Mouse (Mus musculus) CD4-positive helper T cell, adult 2 months (primary cell): ENCODE measurements around the gene Palb2.
A peak's percentile ranks its signal among the peaks of the same experiment; 100 is the strongest.

Experiments used
- DNase-seq: peaks from one replicate; pipeline ENCODE4 v3.0.0-alpha.2; 2012; ENCODE audit warnings: low read depth, missing footprints, low spot score

The Palb2 gene

GRCm38 (mm10) chr7:122101014-122101746 lies 31.6 kb downstream of the Palb2 start:
- DNase-seq = peak; percentile 55

GRCm38 (mm10) chr7:122099222-122099621 lies 33.6 kb downstream of the Palb2 start:
- peak; percentile 78 for DNase-seq

GRCm38 (mm10) chr7:122098009-122098408 lies 34.8 kb downstream of the Palb2 start:
- DNase-seq = no peak

GRCm38 (mm10) chr7:122094564-122095330 lies 38.0 kb downstream of the Palb2 start:
- DNase-seq = peak; percentile 21

GRCm38 (mm10) chr7:122087195-122087982 lies 45.4 kb downstream of the Palb2 start:
- DNase-seq = no peak

GRCm38 (mm10) chr7:122081071-122081470 lies 51.7 kb downstream of the Palb2 start:
- no peak for DNase-seq

GRCm38 (mm10) chr7:122079798-122080554 lies 52.8 kb downstream of the Palb2 start:
- DNase-seq = no peak

- no peak for DNase-seq
Measured at GRCm38 (mm10) chr7:122074374-122074773, 58.4 kb downstream of the Palb2 start.

GRCm38 (mm10) chr7:122067517-122068381 lies 65.0 kb downstream of the Palb2 start:
- no peak for DNase-seq

- peak; percentile 96 for DNase-seq
Measured at GRCm38 (mm10) chr7:122066945-122067516, 65.8 kb downstream of the Palb2 start, which contains the start of the genes Ubfd1 and Ears2. TSS of gene Ubfd1 (plus strand) at chr7:122067175. TSS of gene Ears2 (minus strand) at chr7:122067263.

- no peak for DNase-seq
Measured at GRCm38 (mm10) chr7:122066102-122066944, 66.5 kb downstream of the Palb2 start.

- peak; percentile 12 for DNase-seq
Measured at GRCm38 (mm10) chr7:122065656-122066055, 67.1 kb downstream of the Palb2 start.
